Mouse (Mus musculus) urinary bladder, postnatal 10 days (tissue): ENCODE results near the gene Cdv3.
A peak's percentile ranks its signal among the peaks of the same experiment; 100 is the strongest.

Experiments
- DNase-seq: peaks from one replicate; pipeline ENCODE4 v3.0.0; 2022; ENCODE audit warnings: low spot score

Cdv3 gene

GRCm38 (mm10) chr9:103365290-103366247, at the start of gene Cdv3:
Cdv3 (minus strand) TSS chr9:103365840.
- DNase-seq, result peak; percentile 95

GRCm38 (mm10) chr9:103413457-103413856, 47.8 kb upstream of the Cdv3 start:
- no peak for DNase-seq

GRCm38 (mm10) chr9:103409119-103409518, 43.5 kb upstream of the Cdv3 start:
- no peak for DNase-seq

- DNase-seq, result no peak
These were observed 42.6 kb upstream of the Cdv3 start for GRCm38 (mm10) chr9:103408136-103408777.

- no peak for DNase-seq
These were observed 37.8 kb upstream of the Cdv3 start for GRCm38 (mm10) chr9:103403331-103403973.

GRCm38 (mm10) chr9:103398509-103399157, 33.0 kb upstream of the Cdv3 start:
- DNase-seq, result no peak

GRCm38 (mm10) chr9:103393256-103393655, 27.6 kb upstream of the Cdv3 start:
- DNase-seq, result no peak

GRCm38 (mm10) chr9:103391796-103392372, 26.2 kb upstream of the Cdv3 start:
- DNase-seq, result no peak

GRCm38 (mm10) chr9:103389261-103389660, 23.6 kb upstream of the Cdv3 start:
- no peak for DNase-seq

GRCm38 (mm10) chr9:103387011-103387653, 21.5 kb upstream of the Cdv3 start:
- DNase-seq, result no peak

GRCm38 (mm10) chr9:103386573-103386972, 20.9 kb upstream of the Cdv3 start:
- DNase-seq, result no peak

- no peak for DNase-seq
These were observed 20.0 kb upstream of the Cdv3 start for GRCm38 (mm10) chr9:103385600-103385999.

- DNase-seq, result no peak
These were observed 18.6 kb upstream of the Cdv3 start for GRCm38 (mm10) chr9:103384141-103384796.

- no peak for DNase-seq
These were observed 17.9 kb upstream of the Cdv3 start for GRCm38 (mm10) chr9:103383576-103383975.

GRCm38 (mm10) chr9:103382989-103383388, 17.3 kb upstream of the Cdv3 start:
- no peak for DNase-seq

GRCm38 (mm10) chr9:103380566-103380965, 14.9 kb upstream of the Cdv3 start:
- DNase-seq, result no peak

GRCm38 (mm10) chr9:103379199-103379598, 13.6 kb upstream of the Cdv3 start:
- no peak for DNase-seq

- DNase-seq, result no peak
These were observed 13.0 kb upstream of the Cdv3 start for GRCm38 (mm10) chr9:103378686-103379085.

GRCm38 (mm10) chr9:103376346-103377320, 11.0 kb upstream of the Cdv3 start:
- DNase-seq, result no peak
